Mouse (Mus musculus): ENCODE results near the gene Orm2. TPM values are rescaled to one million over a fixed set of nuclear protein-coding genes. Genes with fewer than 3 reads are reported as not detected.

Orm2 gene
- polyA plus RNA-seq, 1 experiment from 2014 or later = not detected

Other genes starting within 250 kb of the Orm2 start
- not detected in 2 replicates for gene Ambp, start 207.7 kb upstream of the Orm2 start, polyA plus RNA-seq (2016; fragmentation: Nextera tagmentation; extraction: Ambion mirVana)
- 0.04 TPM in 1 of 2 replicates, not detected in the other for gene Kif12, start 190.3 kb upstream of the Orm2 start, polyA plus RNA-seq (2016; fragmentation: Nextera tagmentation; extraction: Ambion mirVana)
- 2.4 and 3.3 TPM in 2 replicates for gene Col27a1, start 148.4 kb upstream of the Orm2 start, polyA plus RNA-seq (2016; fragmentation: Nextera tagmentation; extraction: Ambion mirVana)
- not detected in 2 replicates for gene Orm1, start 17.9 kb upstream of the Orm2 start, polyA plus RNA-seq (2016; fragmentation: Nextera tagmentation; extraction: Ambion mirVana)
- gene Orm3, start 6.3 kb upstream of the Orm2 start, polyA plus RNA-seq (2016; fragmentation: Nextera tagmentation; extraction: Ambion mirVana) = not detected in 2 replicates
- gene Akna, start 40.9 kb downstream of the Orm2 start, polyA plus RNA-seq (2016; fragmentation: Nextera tagmentation; extraction: Ambion mirVana) = 10.8 and 13.0 TPM in 2 replicates
- gene Whrn, start 133.5 kb downstream of the Orm2 start, polyA plus RNA-seq (2016; fragmentation: Nextera tagmentation; extraction: Ambion mirVana) = 6.6 and 6.9 TPM in 2 replicates
- 310 and 365 TPM in 2 replicates for gene Atp6v1g1, start 182.3 kb downstream of the Orm2 start, polyA plus RNA-seq (2016; fragmentation: Nextera tagmentation; extraction: Ambion mirVana)
- gene Tmem268, start 196.3 kb downstream of the Orm2 start, polyA plus RNA-seq (2016; fragmentation: Nextera tagmentation; extraction: Ambion mirVana) = 7.6 and 10.2 TPM in 2 replicates
- not detected in 2 replicates for gene Gm11213, start 242.8 kb downstream of the Orm2 start, polyA plus RNA-seq (2016; fragmentation: Nextera tagmentation; extraction: Ambion mirVana)